Mouse (Mus musculus): ENCODE results near the gene Pou2f3. TPM values are rescaled to one million over a fixed set of nuclear protein-coding genes. Genes with fewer than 3 reads are reported as not detected.

The Pou2f3 gene
- total and polyA plus RNA-seq, 3 experiments, result 0.05 TPM; not detected in 2

GRCm38 (mm10) chr9:43097801-43098557 is 112.2 kb downstream of the Pou2f3 start:
- H3K4me3 ChIP-seq (ENCODE audit: low read depth, low read length), result no peak overlapping the region; the same call in 1 of the 2 replicates
- TF ChIP-seq GATA1 (IDR thresholded peaks at IDR 0.05; ENCODE audit: borderline replicate concordance, low read length), result no peak
- TF ChIP-seq TAL1 (conservative IDR thresholded peaks at IDR 0.05; ENCODE audit: low read depth, low read length), result no peak
- TF ChIP-seq CTCF (IDR thresholded peaks at IDR 0.05; ENCODE audit: low read depth, low read length), result no peak
- no peak for TF ChIP-seq POLR2AphosphoS5 (IDR thresholded peaks at IDR 0.05; ENCODE audit: insufficient replicate concordance, low read depth, low read length)
- no peak for TF ChIP-seq GATA2 (IDR thresholded peaks at IDR 0.05; ENCODE audit: borderline replicate concordance, low read depth, low read length)
- H3K36me3 ChIP-seq (replicated peaks), result peaks cover 29% of the 10 kb centered on the region
- no peak for ATAC-seq (ENCODE audit: extremely low read depth, insufficient number of reproducible peaks, low FRiP score, poor library complexity, severe bottlenecking)
- DNase-seq (ENCODE audit: low spot score), result no peak
- no peaks in the 10 kb centered on the region for H3K27me3 ChIP-seq (ENCODE audit: insufficient read depth, low read length)
- H3K4me1 ChIP-seq (ENCODE audit: insufficient read depth, low read depth, low read length), result peaks cover 54% of the 10 kb centered on the region
- H3K9me3 ChIP-seq (replicated peaks), result peaks cover 3% of the 10 kb centered on the region

GRCm38 (mm10) chr9:43096337-43096736 is 113.8 kb downstream of the Pou2f3 start:
- peaks cover 52% of the 10 kb centered on the region for H3K4me1 ChIP-seq (ENCODE audit: insufficient read depth, low read depth, low read length)
- DNase-seq (ENCODE audit: low spot score) (peak; percentile 43), ATAC-seq (ENCODE audit: extremely low read depth, insufficient number of reproducible peaks, low FRiP score, poor library complexity, severe bottlenecking) (peak; percentile 92)
- H3K36me3 ChIP-seq (replicated peaks), result peaks cover 39% of the 10 kb centered on the region
- no peak overlapping the region; the same call in 1 of the 2 replicates for H3K4me3 ChIP-seq (ENCODE audit: low read depth, low read length)
- no peaks in the 10 kb centered on the region for H3K27me3 ChIP-seq (ENCODE audit: insufficient read depth, low read length)
- TF ChIP-seq GATA2 (IDR thresholded peaks at IDR 0.05; ENCODE audit: borderline replicate concordance, low read depth, low read length) (no peak), POLR2AphosphoS5 (IDR thresholded peaks at IDR 0.05; ENCODE audit: insufficient replicate concordance, low read depth, low read length) (no peak), CTCF (IDR thresholded peaks at IDR 0.05; ENCODE audit: low read depth, low read length) (no peak), GATA1 (IDR thresholded peaks at IDR 0.05; ENCODE audit: borderline replicate concordance, low read length) (no peak), TAL1 (conservative IDR thresholded peaks at IDR 0.05; ENCODE audit: low read depth, low read length) (0 out of 2 replicates have a peak, but pooled peaks have one; percentile 8)
- H3K9me3 ChIP-seq (replicated peaks), result peaks cover 3% of the 10 kb centered on the region

GRCm38 (mm10) chr9:43094828-43095227 is 115.3 kb downstream of the Pou2f3 start:
- H3K36me3 ChIP-seq (replicated peaks), result peaks cover 42% of the 10 kb centered on the region
- ATAC-seq (ENCODE audit: extremely low read depth, insufficient number of reproducible peaks, low FRiP score, poor library complexity, severe bottlenecking), result no peak
- no peak for DNase-seq (ENCODE audit: low spot score)

GRCm38 (mm10) chr9:43093803-43094202 is 116.4 kb downstream of the Pou2f3 start:
- Histone ChIP-seq H3K36me3 (replicated peaks) (peaks cover 43% of the 10 kb centered on the region), H3K4me1 (ENCODE audit: insufficient read depth, low read depth, low read length) (peaks cover 44% of the 10 kb centered on the region), H3K9me3 (replicated peaks) (peaks cover 3% of the 10 kb centered on the region), H3K27me3 (ENCODE audit: insufficient read depth, low read length) (no peaks in the 10 kb centered on the region), H3K4me3 (ENCODE audit: low read depth, low read length) (no peak overlapping the region)
- ATAC-seq (ENCODE audit: extremely low read depth, insufficient number of reproducible peaks, low FRiP score, poor library complexity, severe bottlenecking) (no peak), DNase-seq (ENCODE audit: low spot score) (no peak)
- TF ChIP-seq CTCF (IDR thresholded peaks at IDR 0.05; ENCODE audit: low read depth, low read length) (no peak), POLR2AphosphoS5 (IDR thresholded peaks at IDR 0.05; ENCODE audit: insufficient replicate concordance, low read depth, low read length) (no peak), TAL1 (conservative IDR thresholded peaks at IDR 0.05; ENCODE audit: low read depth, low read length) (no peak), GATA2 (IDR thresholded peaks at IDR 0.05; ENCODE audit: borderline replicate concordance, low read depth, low read length) (no peak), GATA1 (IDR thresholded peaks at IDR 0.05; ENCODE audit: borderline replicate concordance, low read length) (no peak)

More at GRCm38 (mm10) chr9:43094828-43095227, 115.3 kb downstream of the Pou2f3 start:
- Histone ChIP-seq H3K4me1 (ENCODE audit: insufficient read depth, low read depth, low read length) (peaks cover 47% of the 10 kb centered on the region), H3K27me3 (ENCODE audit: insufficient read depth, low read length) (no peaks in the 10 kb centered on the region), H3K9me3 (replicated peaks) (peaks cover 3% of the 10 kb centered on the region), H3K4me3 (ENCODE audit: low read depth, low read length) (no peak overlapping the region)
- no peak for TF ChIP-seq POLR2AphosphoS5 (IDR thresholded peaks at IDR 0.05; ENCODE audit: insufficient replicate concordance, low read depth, low read length)
- TF ChIP-seq TAL1 (conservative IDR thresholded peaks at IDR 0.05; ENCODE audit: low read depth, low read length), result no peak
- no peak for TF ChIP-seq CTCF (IDR thresholded peaks at IDR 0.05; ENCODE audit: low read depth, low read length)
- TF ChIP-seq GATA2 (IDR thresholded peaks at IDR 0.05; ENCODE audit: borderline replicate concordance, low read depth, low read length), result no peak
- TF ChIP-seq GATA1 (IDR thresholded peaks at IDR 0.05; ENCODE audit: borderline replicate concordance, low read length), result no peak

GRCm38 (mm10) chr9:43085686-43086285 is 124.4 kb downstream of the Pou2f3 start:
- no peaks in the 10 kb centered on the region for H3K27me3 ChIP-seq (ENCODE audit: insufficient read depth, low read length)
- no peak for TF ChIP-seq GATA1 (IDR thresholded peaks at IDR 0.05; ENCODE audit: borderline replicate concordance, low read length)
- no peak for TF ChIP-seq GATA2 (IDR thresholded peaks at IDR 0.05; ENCODE audit: borderline replicate concordance, low read depth, low read length)
- no peak for TF ChIP-seq CTCF (IDR thresholded peaks at IDR 0.05; ENCODE audit: low read depth, low read length)
- TF ChIP-seq POLR2AphosphoS5 (IDR thresholded peaks at IDR 0.05; ENCODE audit: insufficient replicate concordance, low read depth, low read length), result no peak
- TF ChIP-seq TAL1 (conservative IDR thresholded peaks at IDR 0.05; ENCODE audit: low read depth, low read length), result no peak
- H3K4me1 ChIP-seq (ENCODE audit: insufficient read depth, low read depth, low read length), result peaks cover 30% of the 10 kb centered on the region
- ATAC-seq (ENCODE audit: extremely low read depth, insufficient number of reproducible peaks, low FRiP score, poor library complexity, severe bottlenecking) (no peak), DNase-seq (ENCODE audit: low spot score) (no peak)
- no peak overlapping the region for H3K4me3 ChIP-seq (ENCODE audit: low read depth, low read length)
- no peaks in the 10 kb centered on the region for H3K9me3 ChIP-seq (replicated peaks)
- peaks cover 30% of the 10 kb centered on the region for H3K36me3 ChIP-seq (replicated peaks)
